Mouse (Mus musculus): ENCODE data around the gene Atxn7l1. TPM values are rescaled to one million over a fixed set of nuclear protein-coding genes. Genes with fewer than 3 reads are reported as not detected.

The Atxn7l1 gene
- polyA plus RNA-seq, 1 experiment from 2014 or later = 16.0 TPM

DNA sequence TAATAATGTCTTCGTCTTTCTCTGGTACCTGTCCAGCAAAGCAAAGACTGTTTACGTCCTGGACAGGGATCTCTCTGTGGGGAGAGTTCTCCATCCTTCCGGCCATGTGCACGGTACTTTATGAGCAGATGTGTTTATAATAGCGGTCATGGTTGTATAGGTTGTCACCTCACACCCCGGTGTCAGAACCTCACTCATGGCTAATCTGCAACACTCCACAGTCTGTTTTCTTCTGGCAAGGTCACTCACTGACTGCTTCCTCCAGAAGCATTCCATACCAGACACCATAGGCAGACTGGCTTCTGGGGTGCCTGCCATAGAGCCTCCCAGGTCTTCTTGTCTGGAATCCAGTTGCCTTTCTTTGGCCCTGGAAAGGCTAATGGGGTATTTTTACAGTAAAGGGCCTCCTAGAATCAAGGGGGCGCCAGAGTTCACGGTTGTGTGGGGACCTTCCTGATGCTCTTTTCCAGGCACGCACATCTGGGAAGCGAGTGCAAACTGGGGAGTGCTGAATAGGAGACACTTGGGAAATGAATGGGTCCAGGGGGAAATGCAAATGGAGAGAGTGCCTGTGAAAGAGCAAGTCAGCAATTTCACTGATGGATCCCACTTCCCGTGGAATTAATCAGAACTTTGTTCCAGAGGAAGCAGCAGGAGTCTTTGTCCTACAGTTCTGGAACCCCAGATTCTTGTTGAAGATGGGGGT is 89.0 kb downstream of the Atxn7l1 start:
- Histone ChIP-seq H3K4me1 (replicated peaks; ENCODE audit: control insufficient read depth, insufficient read depth, low read length) (no peaks in the 10 kb centered on the region), H3K27ac (ENCODE audit: low read depth, low read length) (no peak overlapping the region), H3K9ac (ENCODE audit: low read length) (no peak overlapping the region), H3K4me3 (ENCODE audit: low read depth, low read length) (no peak overlapping the region), H3K27me3 (ENCODE audit: control insufficient read depth, insufficient read depth, low read length) (no peaks in the 10 kb centered on the region), H3K36me3 (ENCODE audit: control insufficient read depth, insufficient read depth, low read length) (no peaks in the 10 kb centered on the region), H3K4me2 (ENCODE audit: low read depth, low read length, severe bottlenecking) (no peak overlapping the region), H3K9me3 (ENCODE audit: control insufficient read depth, low read length) (no peaks in the 10 kb centered on the region)
- no peak for ATAC-seq (replicated peaks; ENCODE audit: low FRiP score)
- DNase-seq (ENCODE audit: low spot score) = no peak
- 85% methylated on average over 11 of the region's 11 CpGs for WGBS

DNA sequence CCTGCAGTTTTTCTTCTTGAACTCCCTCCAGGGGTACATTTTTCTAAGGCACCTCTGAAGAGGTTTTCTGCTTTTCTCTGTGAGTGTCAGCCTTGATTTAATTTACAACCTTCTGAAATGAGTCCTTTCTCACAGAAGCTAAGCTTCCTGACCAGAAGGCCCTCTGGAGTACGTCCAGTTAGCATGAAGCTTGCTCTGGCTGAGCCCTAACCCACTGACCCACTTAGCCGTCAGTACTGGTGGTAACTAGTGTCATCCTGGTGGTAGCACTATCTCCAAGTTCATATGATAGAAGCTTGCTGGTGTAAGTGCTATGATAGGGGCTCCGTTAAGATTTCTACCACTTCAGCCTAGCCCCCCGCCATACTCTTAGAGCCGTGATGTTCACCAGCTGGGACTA is 89.6 kb downstream of the Atxn7l1 start:
- DNase-seq (ENCODE audit: low spot score) (no peak), ATAC-seq (replicated peaks; ENCODE audit: low FRiP score) (no peak)
- Histone ChIP-seq H3K36me3 (ENCODE audit: control insufficient read depth, insufficient read depth, low read length) (no peaks in the 10 kb centered on the region), H3K27me3 (ENCODE audit: control insufficient read depth, insufficient read depth, low read length) (no peaks in the 10 kb centered on the region), H3K4me1 (replicated peaks; ENCODE audit: control insufficient read depth, insufficient read depth, low read length) (no peaks in the 10 kb centered on the region), H3K9me3 (ENCODE audit: control insufficient read depth, low read length) (no peaks in the 10 kb centered on the region), H3K9ac (ENCODE audit: low read length) (no peak overlapping the region), H3K4me3 (ENCODE audit: low read depth, low read length) (no peak overlapping the region), H3K4me2 (ENCODE audit: low read depth, low read length, severe bottlenecking) (no peak overlapping the region), H3K27ac (ENCODE audit: low read depth, low read length) (no peak overlapping the region)
- 89% methylated on average over 5 of the region's 5 CpGs for WGBS

DNA sequence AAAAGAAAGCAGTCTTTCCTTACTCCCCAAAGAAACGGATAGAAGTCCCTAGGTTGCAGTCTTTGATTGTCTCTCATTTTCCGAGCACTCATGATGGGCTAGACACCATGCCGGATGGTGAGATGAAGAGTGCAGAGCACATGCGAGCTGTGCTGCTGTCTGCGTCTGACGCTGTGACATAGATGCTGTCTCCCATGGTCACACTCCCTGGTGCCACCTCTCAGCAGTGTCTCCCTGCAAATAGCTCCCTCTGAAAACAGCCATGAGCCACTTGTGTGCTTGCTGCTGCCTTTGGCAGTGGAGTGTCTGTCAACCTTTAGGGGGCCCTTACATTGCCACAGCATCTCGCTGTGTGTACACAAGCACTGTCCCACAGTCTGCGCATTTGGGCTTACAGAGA is 95.2 kb downstream of the Atxn7l1 start:
- H3K4me2 ChIP-seq (ENCODE audit: low read depth, low read length, severe bottlenecking) = no peak overlapping the region
- WGBS = 87% methylated on average over 8 of the region's 8 CpGs

DNA sequence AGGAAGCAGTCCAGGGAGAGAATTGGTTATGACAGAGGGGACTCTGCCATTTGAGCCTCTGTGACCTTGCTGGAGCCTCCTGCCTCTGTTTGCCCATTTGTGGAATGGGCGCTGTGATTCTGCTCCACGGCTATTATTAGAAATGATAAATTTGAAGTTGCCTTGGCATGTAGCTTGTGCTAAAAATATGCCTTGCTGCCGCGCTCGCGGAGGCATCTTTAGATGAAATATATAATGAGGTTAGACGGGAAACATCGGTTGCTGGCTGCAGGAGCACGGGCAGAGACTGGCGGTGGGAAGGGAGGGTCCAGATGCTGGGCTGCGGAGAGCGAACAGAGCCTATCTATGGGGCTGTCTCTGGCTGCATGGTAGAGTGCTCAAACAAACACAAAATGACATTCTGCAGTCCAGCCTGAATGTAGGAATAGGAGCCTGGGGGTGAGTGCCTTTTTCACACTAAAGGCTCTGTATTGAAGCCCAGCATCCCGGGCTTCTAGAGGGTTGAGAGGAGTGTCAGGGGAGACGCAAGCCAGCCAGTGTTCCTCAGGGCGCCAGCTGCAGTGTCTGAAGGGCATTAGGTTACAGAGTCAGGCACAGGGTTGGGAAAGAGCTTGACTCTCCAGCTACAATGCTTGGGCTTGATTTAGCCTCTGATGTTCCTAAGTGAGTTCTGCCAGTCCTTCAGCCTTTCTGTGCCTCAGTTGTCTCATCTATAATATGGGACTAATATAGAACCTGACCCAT is 96.8 kb downstream of the Atxn7l1 start:
- H3K27ac ChIP-seq (ENCODE audit: low read depth, low read length) = no peak overlapping the region
- no peaks in the 10 kb centered on the region for H3K36me3 ChIP-seq (ENCODE audit: control insufficient read depth, insufficient read depth, low read length)
- no peak for ATAC-seq (replicated peaks; ENCODE audit: low FRiP score)
- H3K4me1 ChIP-seq (replicated peaks; ENCODE audit: control insufficient read depth, insufficient read depth, low read length) = no peaks in the 10 kb centered on the region
- no peak overlapping the region for H3K4me3 ChIP-seq (ENCODE audit: low read depth, low read length)
- WGBS = 84% methylated on average over 15 of the region's 15 CpGs
- H3K27me3 ChIP-seq (ENCODE audit: control insufficient read depth, insufficient read depth, low read length) = no peaks in the 10 kb centered on the region
- H3K4me2 ChIP-seq (ENCODE audit: low read depth, low read length, severe bottlenecking) = no peak overlapping the region
- DNase-seq (ENCODE audit: low spot score) = no peak
- no peaks in the 10 kb centered on the region for H3K9me3 ChIP-seq (ENCODE audit: control insufficient read depth, low read length)
- no peak overlapping the region for H3K9ac ChIP-seq (ENCODE audit: low read length)

More for the DNA sequence above, 95.2 kb downstream of the Atxn7l1 start:
- no peak for ATAC-seq (replicated peaks; ENCODE audit: low FRiP score)
- Histone ChIP-seq H3K4me3 (ENCODE audit: low read depth, low read length) (no peak overlapping the region), H3K9me3 (ENCODE audit: control insufficient read depth, low read length) (no peaks in the 10 kb centered on the region), H3K4me1 (replicated peaks; ENCODE audit: control insufficient read depth, insufficient read depth, low read length) (no peaks in the 10 kb centered on the region), H3K27me3 (ENCODE audit: control insufficient read depth, insufficient read depth, low read length) (no peaks in the 10 kb centered on the region), H3K27ac (ENCODE audit: low read depth, low read length) (no peak overlapping the region), H3K36me3 (ENCODE audit: control insufficient read depth, insufficient read depth, low read length) (no peaks in the 10 kb centered on the region), H3K9ac (ENCODE audit: low read length) (no peak overlapping the region)
- DNase-seq (ENCODE audit: low spot score) = no peak

DNA sequence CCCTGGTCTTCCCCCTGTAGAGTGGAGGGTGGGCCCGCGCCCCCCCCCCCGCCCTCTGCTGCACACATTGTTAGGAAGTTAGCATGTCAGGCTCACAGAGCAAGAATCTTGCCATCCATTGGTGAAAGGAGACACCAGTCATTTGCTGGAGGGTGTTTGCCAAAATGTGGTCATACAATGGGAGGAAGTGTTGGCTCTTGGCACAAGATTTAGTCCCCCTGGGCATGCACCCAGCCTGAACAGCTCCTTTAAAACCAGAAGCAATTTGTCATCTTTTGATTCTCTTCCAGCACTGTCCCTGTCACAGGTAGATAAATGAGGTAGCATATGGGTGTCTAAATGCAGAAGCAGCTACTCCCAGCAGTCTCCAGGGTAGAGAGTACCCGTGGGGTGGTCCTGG is 98.0 kb downstream of the Atxn7l1 start:
- no peak for ATAC-seq (replicated peaks; ENCODE audit: low FRiP score)

DNA sequence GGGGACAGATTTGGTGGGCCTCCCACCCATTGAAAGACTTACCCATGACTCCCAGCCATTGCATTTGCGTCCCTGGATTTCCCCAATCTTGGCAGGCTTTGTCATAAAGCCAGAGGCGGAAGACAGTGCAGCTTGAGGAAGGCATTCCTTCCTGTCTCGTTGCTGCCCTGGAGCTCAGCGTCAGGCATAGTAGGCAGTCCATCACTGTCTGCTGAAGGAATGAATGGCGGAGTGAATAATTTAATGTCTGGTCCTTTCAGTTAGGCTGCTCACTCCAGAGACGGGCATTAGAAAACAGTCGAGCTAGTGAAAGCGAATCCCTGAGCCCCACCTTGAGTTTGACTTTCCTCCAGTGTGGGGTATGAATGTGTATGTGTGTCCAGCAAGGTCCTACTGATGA is 99.4 kb downstream of the Atxn7l1 start:
- Histone ChIP-seq H3K4me3 (ENCODE audit: low read depth, low read length) (no peak overlapping the region), H3K27ac (ENCODE audit: low read depth, low read length) (no peak overlapping the region)

More for the DNA sequence above, 98.0 kb downstream of the Atxn7l1 start:
- no peak overlapping the region for H3K9ac ChIP-seq (ENCODE audit: low read length)
- DNase-seq (ENCODE audit: low spot score) = no peak
- no peaks in the 10 kb centered on the region for H3K27me3 ChIP-seq (ENCODE audit: control insufficient read depth, insufficient read depth, low read length)
- H3K9me3 ChIP-seq (ENCODE audit: control insufficient read depth, low read length) = no peaks in the 10 kb centered on the region
- H3K27ac ChIP-seq (ENCODE audit: low read depth, low read length) = no peak overlapping the region
- no peak overlapping the region for H3K4me2 ChIP-seq (ENCODE audit: low read depth, low read length, severe bottlenecking)
- no peaks in the 10 kb centered on the region for H3K4me1 ChIP-seq (replicated peaks; ENCODE audit: control insufficient read depth, insufficient read depth, low read length)
- WGBS = 84% methylated on average over 4 of the region's 4 CpGs
- H3K4me3 ChIP-seq (ENCODE audit: low read depth, low read length) = no peak overlapping the region
- no peaks in the 10 kb centered on the region for H3K36me3 ChIP-seq (ENCODE audit: control insufficient read depth, insufficient read depth, low read length)

DNA sequence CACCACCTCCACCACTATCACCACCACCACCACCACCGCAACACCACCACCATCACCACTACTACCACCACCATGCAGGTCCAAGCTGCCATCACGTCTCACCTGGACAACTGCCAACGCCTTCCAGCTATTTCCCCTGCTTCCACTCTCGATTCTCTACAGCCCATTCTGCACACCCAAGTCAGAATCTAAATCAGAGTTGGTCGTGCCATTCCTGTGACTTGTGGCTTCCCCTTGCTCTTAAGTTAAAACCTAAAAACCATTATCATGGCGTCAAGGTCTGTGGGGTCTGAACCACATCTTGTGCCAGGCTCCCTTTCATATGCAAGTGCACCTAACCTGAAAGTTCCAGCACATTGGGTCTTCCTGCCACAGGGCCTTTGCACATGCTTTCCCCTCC is 102.7 kb downstream of the Atxn7l1 start:
- no peak overlapping the region for H3K4me3 ChIP-seq (ENCODE audit: low read depth, low read length)
- H3K4me2 ChIP-seq (ENCODE audit: low read depth, low read length, severe bottlenecking) = no peak overlapping the region
- no peaks in the 10 kb centered on the region for H3K36me3 ChIP-seq (ENCODE audit: control insufficient read depth, insufficient read depth, low read length)
- DNase-seq (ENCODE audit: low spot score) (no peak), ATAC-seq (replicated peaks; ENCODE audit: low FRiP score) (no peak)
- no peaks in the 10 kb centered on the region for H3K4me1 ChIP-seq (replicated peaks; ENCODE audit: control insufficient read depth, insufficient read depth, low read length)
- no peaks in the 10 kb centered on the region for H3K9me3 ChIP-seq (ENCODE audit: control insufficient read depth, low read length)
- no peaks in the 10 kb centered on the region for H3K27me3 ChIP-seq (ENCODE audit: control insufficient read depth, insufficient read depth, low read length)
- no peak overlapping the region for H3K9ac ChIP-seq (ENCODE audit: low read length)
- H3K27ac ChIP-seq (ENCODE audit: low read depth, low read length) = no peak overlapping the region
- WGBS = 87% methylated on average over 6 of the region's 6 CpGs

More for the DNA sequence above, 99.4 kb downstream of the Atxn7l1 start:
- ATAC-seq (replicated peaks; ENCODE audit: low FRiP score) (no peak), DNase-seq (ENCODE audit: low spot score) (no peak)
- Histone ChIP-seq H3K27me3 (ENCODE audit: control insufficient read depth, insufficient read depth, low read length) (no peaks in the 10 kb centered on the region), H3K36me3 (ENCODE audit: control insufficient read depth, insufficient read depth, low read length) (no peaks in the 10 kb centered on the region), H3K4me1 (replicated peaks; ENCODE audit: control insufficient read depth, insufficient read depth, low read length) (no peaks in the 10 kb centered on the region), H3K4me2 (ENCODE audit: low read depth, low read length, severe bottlenecking) (no peak overlapping the region), H3K9me3 (ENCODE audit: control insufficient read depth, low read length) (no peaks in the 10 kb centered on the region), H3K9ac (ENCODE audit: low read length) (no peak overlapping the region)
- WGBS = 80% methylated on average over 8 of the region's 8 CpGs

DNA sequence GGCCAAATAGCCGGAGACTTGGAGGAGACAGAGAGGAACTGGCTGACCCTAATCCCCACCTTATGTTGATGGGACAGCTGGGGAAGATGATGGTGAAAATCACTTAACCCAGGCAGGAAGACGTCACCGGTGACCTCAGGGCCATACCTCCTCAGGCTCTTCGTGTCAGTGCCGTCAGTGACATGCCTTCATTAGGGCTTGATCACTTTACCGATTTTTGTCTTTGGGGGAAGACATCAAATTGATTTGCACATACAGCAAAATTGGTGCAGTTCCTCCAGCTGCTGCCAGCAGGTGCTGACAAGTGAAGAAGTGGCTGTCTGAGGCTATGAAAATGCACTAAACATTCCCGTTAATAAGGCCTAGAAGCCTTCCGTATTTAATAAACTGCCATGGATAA is 103.9 kb downstream of the Atxn7l1 start:
- Histone ChIP-seq H3K9ac (ENCODE audit: low read length) (no peak overlapping the region), H3K36me3 (ENCODE audit: control insufficient read depth, insufficient read depth, low read length) (no peaks in the 10 kb centered on the region), H3K4me1 (replicated peaks; ENCODE audit: control insufficient read depth, insufficient read depth, low read length) (no peaks in the 10 kb centered on the region), H3K9me3 (ENCODE audit: control insufficient read depth, low read length) (no peaks in the 10 kb centered on the region), H3K27ac (ENCODE audit: low read depth, low read length) (no peak overlapping the region), H3K27me3 (ENCODE audit: control insufficient read depth, insufficient read depth, low read length) (no peaks in the 10 kb centered on the region), H3K4me2 (ENCODE audit: low read depth, low read length, severe bottlenecking) (no peak overlapping the region), H3K4me3 (ENCODE audit: low read depth, low read length) (no peak overlapping the region)
- DNase-seq (ENCODE audit: low spot score) = no peak
- no peak for ATAC-seq (replicated peaks; ENCODE audit: low FRiP score)
- WGBS = 80% methylated on average over 8 of the region's 8 CpGs

DNA sequence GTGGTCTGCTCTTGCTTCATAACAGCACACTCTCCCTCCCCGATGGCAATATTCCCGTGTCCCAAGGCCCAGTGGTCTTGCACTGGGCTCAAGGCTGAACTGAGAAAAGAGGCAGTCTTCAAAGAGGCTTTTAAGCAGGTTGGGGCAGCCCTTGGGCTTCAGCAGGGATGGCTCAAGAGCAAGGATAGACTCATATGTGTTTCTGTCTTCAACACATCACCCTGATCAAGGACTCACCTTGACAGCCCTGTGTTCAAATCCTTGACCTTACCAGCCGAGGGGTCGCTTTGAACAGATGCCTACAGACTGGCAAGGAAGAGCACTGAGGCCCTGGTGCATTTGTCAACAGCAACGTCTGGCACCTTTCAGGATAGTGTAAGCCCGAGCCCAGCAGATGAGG is 105.1 kb downstream of the Atxn7l1 start:
- no peak overlapping the region for H3K9ac ChIP-seq (ENCODE audit: low read length)
- H3K9me3 ChIP-seq (ENCODE audit: control insufficient read depth, low read length) = no peaks in the 10 kb centered on the region
- no peak for DNase-seq (ENCODE audit: low spot score)

More for the DNA sequence above, 105.1 kb downstream of the Atxn7l1 start:
- Histone ChIP-seq H3K27me3 (ENCODE audit: control insufficient read depth, insufficient read depth, low read length) (no peaks in the 10 kb centered on the region), H3K36me3 (ENCODE audit: control insufficient read depth, insufficient read depth, low read length) (no peaks in the 10 kb centered on the region), H3K27ac (ENCODE audit: low read depth, low read length) (no peak overlapping the region), H3K4me3 (ENCODE audit: low read depth, low read length) (no peak overlapping the region), H3K4me1 (replicated peaks; ENCODE audit: control insufficient read depth, insufficient read depth, low read length) (no peaks in the 10 kb centered on the region), H3K4me2 (ENCODE audit: low read depth, low read length, severe bottlenecking) (no peak overlapping the region)
- ATAC-seq (replicated peaks; ENCODE audit: low FRiP score) = no peak
- WGBS = 84% methylated on average over 6 of the region's 6 CpGs
